Mouse (Mus musculus) heart, postnatal 14 days (tissue): ENCODE measurements around the gene Papln. TPM values are rescaled to one million over a fixed set of nuclear protein-coding genes. Genes with fewer than 3 reads are reported as not detected.
A peak's percentile ranks its signal among the peaks of the same experiment; 100 is the strongest.

Experiments used
- DNase-seq, 2 experiments: peaks; one replicate each; pipeline ENCODE4 v3.0.0; 2021 to 2022
- intact Hi-C: fragments of 180-260 bp; cut with DNase I; formaldehyde crosslinking; loops from one replicate; pipeline ENCODE4 v1.15.1; 2025
- long read RNA-seq, 2 experiments: library from polyadenylated mRNA; stranded (forward); transcript quantifications; one replicate each; pipeline ENCODE4 v2.0.0; 2021
- total RNA-seq, 2 experiments: library from RNA; stranded (reverse); gene quantifications; 2 replicates each; pipeline ENCODE4 v1.2.3; 2021

Gene Papln
- 10 to 100 TPM; 21.8 to 24.8 TPM for total RNA-seq
- long read RNA-seq, experiment 1, full-length matches to known transcripts = 2 of 6 reads
- long read RNA-seq, experiment 1, partial matches to known transcripts = 3 of 6 reads
- long read RNA-seq, experiment 1, other reads (novel, unspliced or antisense) = 1 of 6 reads
- long read RNA-seq, experiment 2, full-length matches to known transcripts = 2 of 10 reads
- long read RNA-seq, experiment 2, partial matches to known transcripts = 5 of 10 reads
- long read RNA-seq, experiment 2, other reads (novel, unspliced or antisense) = 3 of 10 reads

GRCm38 (mm10) chr12:83763311-83764043 lies at the start of gene Papln:
TSS of gene Papln (plus strand) at chr12:83763634.
- DNase-seq = peak; percentile 48 to 52
- intact Hi-C loops = no loop called here

GRCm38 (mm10) chr12:83713749-83714148 lies 49.7 kb upstream of the Papln start:
- intact Hi-C loops = loop anchor here (1.0 to 10.0 kb wide), 3 partner anchors 58 to 341 kb away; partner anchors contain the start of gene Acot3
- peak; percentile 32 to 70 for DNase-seq

GRCm38 (mm10) chr12:83716416-83717184 lies 46.8 kb upstream of the Papln start:
- peak in 1 of 2 experiments; percentile 26 for DNase-seq
- intact Hi-C loops = loop anchor here (10.0 kb wide), 1 partner anchor 338 kb away; the partner anchor contains the start of gene Acot3

- no peak for DNase-seq
- intact Hi-C loops = loop anchor here (10.0 kb wide), 1 partner anchor 335 kb away; the partner anchor contains the start of gene Acot3
Observed at GRCm38 (mm10) chr12:83719431-83719830, 44.0 kb upstream of the Papln start.

GRCm38 (mm10) chr12:83721281-83721680 lies 42.2 kb upstream of the Papln start:
- intact Hi-C loops = no loop called here
- no peak for DNase-seq

- intact Hi-C loops = no loop called here
- DNase-seq = no peak
Observed at GRCm38 (mm10) chr12:83723037-83723436, 40.4 kb upstream of the Papln start.

- DNase-seq = no peak
- intact Hi-C loops = no loop called here
Observed at GRCm38 (mm10) chr12:83726510-83727308, 36.7 kb upstream of the Papln start.

- intact Hi-C loops = loop anchor here (5.0 kb wide), 1 partner anchor 35 kb away; no protein-coding TSS in a partner anchor
- no peak for DNase-seq
Observed at GRCm38 (mm10) chr12:83732225-83732624, 31.2 kb upstream of the Papln start.

- peak; percentile 20 to 28 for DNase-seq
- intact Hi-C loops = loop anchor here (5.0 kb wide), 1 partner anchor 33 kb away; no protein-coding TSS in a partner anchor
Observed at GRCm38 (mm10) chr12:83734047-83734446, 29.4 kb upstream of the Papln start.

GRCm38 (mm10) chr12:83736236-83736635 lies 27.2 kb upstream of the Papln start:
- peak in 1 of 2 experiments; percentile 26 for DNase-seq
- intact Hi-C loops = no loop called here

GRCm38 (mm10) chr12:83738651-83739050 lies 24.8 kb upstream of the Papln start:
- DNase-seq = no peak
- intact Hi-C loops = no loop called here

GRCm38 (mm10) chr12:83741722-83742121 lies 21.7 kb upstream of the Papln start:
- intact Hi-C loops = no loop called here
- DNase-seq = no peak

- no peak for DNase-seq
- intact Hi-C loops = no loop called here
Observed at GRCm38 (mm10) chr12:83742834-83743233, 20.6 kb upstream of the Papln start.

- intact Hi-C loops = no loop called here
- DNase-seq = no peak
Observed at GRCm38 (mm10) chr12:83743712-83744111, 19.7 kb upstream of the Papln start.

- DNase-seq = no peak
- intact Hi-C loops = no loop called here
Observed at GRCm38 (mm10) chr12:83749186-83749585, 14.2 kb upstream of the Papln start.

GRCm38 (mm10) chr12:83752495-83752894 lies 10.9 kb upstream of the Papln start:
- peak; percentile 47 to 48 for DNase-seq
- intact Hi-C loops = no loop called here

- DNase-seq = no peak
- intact Hi-C loops = no loop called here
Observed at GRCm38 (mm10) chr12:83758735-83759134, 4.7 kb upstream of the Papln start.

GRCm38 (mm10) chr12:83760201-83760600 lies 3.2 kb upstream of the Papln start:
- no peak for DNase-seq
- intact Hi-C loops = no loop called here

GRCm38 (mm10) chr12:83762706-83763105 lies 728 bp upstream of the Papln start:
- intact Hi-C loops = no loop called here
- no peak for DNase-seq

GRCm38 (mm10) chr12:83764044-83764365 lies 571 bp downstream of the Papln start:
- DNase-seq = no peak
- intact Hi-C loops = no loop called here
